Mouse (Mus musculus): ENCODE measurements at regions not wholly inside any gene's neighbourhood (a gene's known extent, or its start where the extent isn't known, plus 50 kb on each side); places are given as distances from the start of the nearest gene placed in this dataset.

GRCm38 (mm10) chr4:124332974-124333373, 277.6 kb downstream of the 3100002H09Rik start:
- no peaks in the 10 kb centered on the region for H3K27me3 ChIP-seq (replicated peaks)
- H3K27ac ChIP-seq, result no peak overlapping the region
- no peaks in the 10 kb centered on the region for H3K36me3 ChIP-seq
- H3K9me3 ChIP-seq, result no peaks in the 10 kb centered on the region
- no peak overlapping the region for H3K9ac ChIP-seq
- H3K4me2 ChIP-seq (replicated peaks), result no peak overlapping the region
- 0 out of 2 replicates have a peak, but pooled peaks cover 5% of the 10 kb centered on the region for H3K4me1 ChIP-seq
- WGBS, result 89% methylated on average over 2 of the region's 2 CpGs
- no peak overlapping the region for H3K4me3 ChIP-seq
- ATAC-seq (ENCODE audit: low FRiP score, low read depth), result no peak

- H3K4me2 ChIP-seq (replicated peaks), result no peak overlapping the region
Observed at GRCm38 (mm10) chr4:124332416-124332815, 278.2 kb downstream of the 3100002H09Rik start.

DNA sequence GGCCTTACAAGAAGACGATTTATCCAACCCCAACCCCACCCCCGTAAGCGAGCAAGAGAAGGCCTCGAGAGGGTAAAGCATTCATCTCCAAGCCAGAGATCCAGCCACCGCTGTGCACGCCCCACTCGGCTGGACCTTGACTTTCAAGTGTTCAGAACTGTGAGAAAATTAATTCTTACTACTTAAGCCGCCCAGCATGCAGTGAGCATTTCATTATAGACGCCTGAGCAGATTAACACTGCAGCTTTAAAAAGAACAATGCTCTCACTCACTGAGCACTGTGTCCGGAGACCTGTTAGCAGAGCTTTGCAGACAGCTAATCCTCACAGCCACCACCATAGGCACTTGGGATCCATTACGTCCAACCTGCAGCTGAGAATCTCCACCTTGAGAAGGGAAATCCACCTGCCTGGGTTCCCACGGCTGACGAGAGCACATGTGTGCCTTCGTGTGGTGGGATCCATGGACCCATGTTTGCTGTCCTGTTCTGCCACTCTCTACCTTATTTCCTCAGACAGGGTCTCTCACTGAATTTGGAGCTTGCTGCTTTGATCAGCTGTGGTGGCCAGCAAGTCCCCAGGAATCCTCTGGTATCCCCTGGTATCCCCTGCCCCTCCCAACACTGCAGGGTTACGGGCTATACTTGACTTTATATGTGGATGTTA, 281.4 kb downstream of the 3100002H09Rik start:
- WGBS, result 55% methylated on average over 15 of the region's 15 CpGs
- Histone ChIP-seq H3K27me3 (replicated peaks) (no peaks in the 10 kb centered on the region), H3K36me3 (no peaks in the 10 kb centered on the region), H3K4me1 (0 out of 2 replicates have a peak, but pooled peaks cover 5% of the 10 kb centered on the region), H3K4me2 (replicated peaks) (no peak overlapping the region), H3K9ac (no peak overlapping the region), H3K4me3 (no peak overlapping the region), H3K9me3 (no peaks in the 10 kb centered on the region), H3K27ac (no peak overlapping the region)
- ATAC-seq (ENCODE audit: low FRiP score, low read depth), result no peak

More at GRCm38 (mm10) chr4:124332416-124332815, 278.2 kb downstream of the 3100002H09Rik start:
- Histone ChIP-seq H3K27ac (no peak overlapping the region), H3K4me1 (0 out of 2 replicates have a peak, but pooled peaks cover 5% of the 10 kb centered on the region), H3K9ac (no peak overlapping the region), H3K4me3 (no peak overlapping the region), H3K9me3 (no peaks in the 10 kb centered on the region), H3K27me3 (replicated peaks) (no peaks in the 10 kb centered on the region), H3K36me3 (no peaks in the 10 kb centered on the region)
- ATAC-seq (ENCODE audit: low FRiP score, low read depth), result no peak
- WGBS, result 90% methylated on average over 12 of the region's 12 CpGs

- ATAC-seq (ENCODE audit: low FRiP score, low read depth), result no peak
- WGBS, result 90% methylated on average over 9 of the region's 9 CpGs
- no peak overlapping the region for H3K27ac ChIP-seq
- no peaks in the 10 kb centered on the region for H3K9me3 ChIP-seq
- no peaks in the 10 kb centered on the region for H3K27me3 ChIP-seq (replicated peaks)
- H3K9ac ChIP-seq, result no peak overlapping the region
- H3K36me3 ChIP-seq, result no peaks in the 10 kb centered on the region
- H3K4me2 ChIP-seq (replicated peaks), result no peak overlapping the region
- H3K4me1 ChIP-seq, result 0 out of 2 replicates have a peak, but pooled peaks cover 5% of the 10 kb centered on the region
- H3K4me3 ChIP-seq, result no peak overlapping the region
Observed at GRCm38 (mm10) chr4:124326301-124326700, 284.3 kb downstream of the 3100002H09Rik start.

- WGBS, result 68% methylated on average over 3 of the region's 3 CpGs
- Histone ChIP-seq H3K9ac (no peak overlapping the region), H3K27ac (no peak overlapping the region), H3K4me1 (no peaks in the 10 kb centered on the region), H3K36me3 (no peaks in the 10 kb centered on the region), H3K4me2 (replicated peaks) (no peak overlapping the region), H3K9me3 (no peaks in the 10 kb centered on the region), H3K27me3 (replicated peaks) (no peaks in the 10 kb centered on the region), H3K4me3 (no peak overlapping the region)
- ATAC-seq (ENCODE audit: low FRiP score, low read depth), result no peak
Observed at GRCm38 (mm10) chr4:124323589-124323988, 287.0 kb downstream of the 3100002H09Rik start.

GRCm38 (mm10) chr4:124321221-124321620, 289.4 kb downstream of the 3100002H09Rik start:
- peaks cover 11% of the 10 kb centered on the region for H3K27me3 ChIP-seq (replicated peaks)
- 73% methylated on average over 7 of the region's 7 CpGs for WGBS
- no peak for ATAC-seq (ENCODE audit: low FRiP score, low read depth)

GRCm38 (mm10) chr4:124317042-124317441, 293.6 kb downstream of the 3100002H09Rik start:
- H3K4me1 ChIP-seq, result no peaks in the 10 kb centered on the region
- ATAC-seq (ENCODE audit: low FRiP score, low read depth), result no peak
- no peak overlapping the region for H3K4me3 ChIP-seq
- H3K9me3 ChIP-seq, result no peaks in the 10 kb centered on the region
- no peak overlapping the region for H3K27ac ChIP-seq
- peaks cover 11% of the 10 kb centered on the region for H3K27me3 ChIP-seq (replicated peaks)
- H3K36me3 ChIP-seq, result no peaks in the 10 kb centered on the region
- H3K4me2 ChIP-seq (replicated peaks), result no peak overlapping the region
- H3K9ac ChIP-seq, result no peak overlapping the region
- WGBS, result 41% methylated on average over 4 of the region's 4 CpGs

More at GRCm38 (mm10) chr4:124321221-124321620, 289.4 kb downstream of the 3100002H09Rik start:
- no peaks in the 10 kb centered on the region for H3K36me3 ChIP-seq
- H3K9me3 ChIP-seq, result no peaks in the 10 kb centered on the region
- no peak overlapping the region for H3K4me3 ChIP-seq
- H3K4me1 ChIP-seq, result no peaks in the 10 kb centered on the region
- no peak overlapping the region for H3K9ac ChIP-seq
- H3K4me2 ChIP-seq (replicated peaks), result no peak overlapping the region
- no peak overlapping the region for H3K27ac ChIP-seq

DNA sequence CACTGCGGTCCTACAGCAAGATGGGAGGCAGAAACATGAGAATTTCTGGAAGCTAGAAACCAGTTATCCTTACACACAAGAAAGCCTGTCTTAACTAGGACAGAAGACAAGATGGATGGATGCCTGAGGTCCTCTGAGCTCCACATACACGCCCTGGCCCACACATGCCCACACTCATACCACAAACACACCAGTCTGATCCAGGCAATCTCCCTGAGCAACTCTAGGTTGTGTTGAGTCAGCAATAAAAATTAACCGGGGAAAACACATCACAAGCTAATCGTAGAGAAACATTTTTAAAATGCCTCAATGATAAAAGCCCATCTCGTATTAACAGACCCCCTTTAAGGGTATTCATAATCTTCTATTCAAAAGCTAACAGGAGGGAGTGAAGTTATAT, 298.9 kb downstream of the 3100002H09Rik start:
- no peak overlapping the region for H3K4me2 ChIP-seq (replicated peaks)
- H3K9me3 ChIP-seq, result no peaks in the 10 kb centered on the region
- H3K4me3 ChIP-seq, result no peak overlapping the region
- no peak overlapping the region for H3K27ac ChIP-seq
- H3K27me3 ChIP-seq (replicated peaks), result 0 out of 2 replicates have a peak, but pooled peaks cover 2% of the 10 kb centered on the region
- ATAC-seq (ENCODE audit: low FRiP score, low read depth), result no peak
- no peaks in the 10 kb centered on the region for H3K36me3 ChIP-seq
- H3K9ac ChIP-seq, result no peak overlapping the region
- H3K4me1 ChIP-seq, result peaks cover 10% of the 10 kb centered on the region
- 81% methylated on average over 5 of the region's 5 CpGs for WGBS

GRCm38 (mm10) chr4:124310594-124310993, 300.0 kb downstream of the 3100002H09Rik start:
- Histone ChIP-seq H3K4me3 (no peak overlapping the region), H3K9me3 (no peaks in the 10 kb centered on the region), H3K27me3 (replicated peaks) (0 out of 2 replicates have a peak, but pooled peaks cover 2% of the 10 kb centered on the region), H3K9ac (no peak overlapping the region), H3K36me3 (no peaks in the 10 kb centered on the region), H3K27ac (no peak overlapping the region), H3K4me1 (peaks cover 15% of the 10 kb centered on the region), H3K4me2 (replicated peaks) (0 out of 2 replicates have a peak overlapping the region, but pooled peaks have one; percentile 2)
- WGBS, result 15% methylated on average over 10 of the region's 10 CpGs
- ATAC-seq (ENCODE audit: low FRiP score, low read depth), result peak; percentile 72

DNA sequence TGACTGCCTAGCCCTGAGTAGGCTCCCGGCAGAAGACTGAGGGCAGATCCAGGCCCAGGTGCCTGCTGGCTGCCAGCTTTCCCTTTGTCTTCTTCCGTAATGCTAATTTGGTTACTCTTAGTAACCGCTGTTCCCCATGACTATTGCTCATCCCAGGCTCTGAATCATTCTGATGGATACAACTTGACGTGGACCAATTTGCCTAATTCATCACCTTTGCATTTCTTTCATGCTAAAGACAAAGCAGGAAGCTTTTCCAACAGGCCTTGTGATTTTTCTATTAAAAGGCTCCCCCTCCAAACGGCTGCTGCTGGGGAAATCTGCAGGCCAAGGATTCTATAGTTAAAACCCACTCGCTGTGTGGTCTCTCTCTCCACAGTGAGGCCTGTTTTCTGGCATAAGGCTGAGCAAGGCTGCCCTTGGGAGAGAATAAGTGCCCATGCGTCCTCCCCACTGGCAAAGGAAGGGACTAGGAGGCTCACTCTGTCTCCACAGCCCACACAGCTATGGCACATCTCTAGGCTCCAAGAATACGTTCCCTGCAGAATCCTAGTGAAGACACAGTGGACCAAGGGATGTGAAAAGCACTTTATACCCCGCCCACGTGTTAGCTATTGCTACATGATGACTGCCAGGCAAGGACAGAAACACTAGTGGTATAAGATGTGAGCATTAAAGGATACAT, 304.6 kb downstream of the 3100002H09Rik start:
- 0 out of 2 replicates have a peak, but pooled peaks cover 6% of the 10 kb centered on the region for H3K27me3 ChIP-seq (replicated peaks)
- H3K4me3 ChIP-seq, result no peak overlapping the region
- no peak for ATAC-seq (ENCODE audit: low FRiP score, low read depth)
- no peak overlapping the region for H3K4me2 ChIP-seq (replicated peaks)
- H3K27ac ChIP-seq, result no peak overlapping the region
- no peak overlapping the region for H3K9ac ChIP-seq
- WGBS, result 47% methylated on average over 10 of the region's 10 CpGs
- H3K4me1 ChIP-seq, result peaks cover 14% of the 10 kb centered on the region
- H3K9me3 ChIP-seq, result no peaks in the 10 kb centered on the region
- no peaks in the 10 kb centered on the region for H3K36me3 ChIP-seq

GRCm38 (mm10) chr4:124302950-124303349, 307.7 kb downstream of the 3100002H09Rik start:
- no peaks in the 10 kb centered on the region for H3K9me3 ChIP-seq
- 64% methylated on average over 7 of the region's 7 CpGs for WGBS
- peaks cover 13% of the 10 kb centered on the region; the same call in 1 of the 2 replicates for H3K4me1 ChIP-seq
- H3K4me3 ChIP-seq, result no peak overlapping the region
- H3K9ac ChIP-seq, result no peak overlapping the region
- H3K27me3 ChIP-seq (replicated peaks), result 0 out of 2 replicates have a peak, but pooled peaks cover 4% of the 10 kb centered on the region
- H3K36me3 ChIP-seq, result no peaks in the 10 kb centered on the region
- H3K4me2 ChIP-seq (replicated peaks), result no peak overlapping the region
- H3K27ac ChIP-seq, result no peak overlapping the region
- no peak for ATAC-seq (ENCODE audit: low FRiP score, low read depth)

DNA sequence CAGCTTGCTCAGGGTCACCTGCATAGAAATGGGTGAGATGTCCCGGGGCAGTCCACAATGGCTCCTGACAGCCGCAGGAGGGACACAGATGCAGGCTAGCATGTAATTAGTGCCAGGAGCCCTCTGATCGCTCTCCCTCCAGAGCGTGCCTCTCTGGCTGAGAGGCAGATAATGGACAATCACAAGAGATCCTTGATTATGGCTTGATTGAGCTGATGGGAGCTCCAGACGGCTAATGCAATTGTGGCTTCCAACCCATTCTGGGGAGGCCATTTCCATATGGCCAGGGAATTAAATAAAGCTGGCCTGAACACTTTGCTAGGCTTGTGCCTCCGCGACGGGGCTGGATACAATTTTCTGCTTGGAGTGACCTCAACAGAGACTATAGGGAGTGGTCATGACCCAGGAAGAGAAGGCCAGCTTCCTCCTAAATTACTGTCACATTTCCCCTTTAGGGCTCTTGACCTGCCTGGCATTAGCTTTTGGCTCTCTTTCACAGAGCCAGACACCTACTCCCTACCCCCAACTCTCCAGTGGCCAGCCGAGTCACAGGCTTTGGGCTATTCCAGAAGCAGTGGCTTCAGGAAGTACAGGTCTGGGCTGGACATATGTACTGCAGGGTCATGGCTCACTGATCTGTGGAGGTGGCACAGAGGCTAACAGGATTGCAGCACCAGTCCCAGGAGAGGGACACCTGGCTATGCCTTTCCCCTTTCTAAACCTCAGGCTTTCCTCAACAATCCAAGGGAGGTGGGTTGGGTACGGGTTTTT, 311.8 kb downstream of the 3100002H09Rik start:
- no peaks in the 10 kb centered on the region for H3K36me3 ChIP-seq
- H3K4me1 ChIP-seq, result peaks cover 9% of the 10 kb centered on the region; the same call in 1 of the 2 replicates
- WGBS, result 18% methylated on average over 10 of the region's 10 CpGs
- H3K4me3 ChIP-seq, result no peak overlapping the region
- H3K9me3 ChIP-seq, result no peaks in the 10 kb centered on the region
- H3K27ac ChIP-seq, result no peak overlapping the region
- peak; percentile 37; the same call in 1 of the 2 replicates for ATAC-seq (ENCODE audit: low FRiP score, low read depth)
- no peak overlapping the region for H3K4me2 ChIP-seq (replicated peaks)
- 0 out of 2 replicates have a peak, but pooled peaks cover 4% of the 10 kb centered on the region for H3K27me3 ChIP-seq (replicated peaks)
- H3K9ac ChIP-seq, result no peak overlapping the region
